Mouse (Mus musculus) embryo, embryonic 11.5 days (tissue): ENCODE results near the gene Tmub2.

Experiments used
- DNase-seq: peaks from one replicate; pipeline ENCODE4 v3.0.0-alpha.2; 2012; ENCODE audit warnings: low read depth, low spot score

The Tmub2 gene

GRCm38 (mm10) chr11:102284501-102285094, at the start of gene Tmub2:
TSS of gene Tmub2 (plus strand) at chr11:102284931.
- DNase-seq, result peak; percentile 99

DNA sequence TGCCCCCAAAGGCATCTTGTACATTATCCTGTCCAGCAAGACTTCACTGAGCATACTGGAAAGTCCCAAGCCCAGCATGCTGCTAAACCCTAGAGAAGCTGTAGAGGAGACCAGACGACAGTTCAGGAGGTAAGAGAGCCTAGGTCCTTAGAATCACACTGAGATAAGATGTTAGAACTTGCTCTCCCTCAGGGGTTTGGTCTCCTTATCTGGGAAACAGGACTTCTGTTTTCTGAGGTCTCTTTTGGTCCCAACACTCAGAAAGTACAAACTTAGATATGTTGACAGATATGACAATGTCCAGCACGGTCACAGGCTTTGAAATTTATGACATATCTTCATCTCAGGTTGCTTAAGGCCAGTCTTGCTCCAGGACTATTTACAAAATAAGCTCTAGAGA, 48.7 kb upstream of the Tmub2 start:
- DNase-seq, result no peak

- DNase-seq, result no peak
Observed at GRCm38 (mm10) chr11:102240636-102241035, 44.1 kb upstream of the Tmub2 start.

DNA sequence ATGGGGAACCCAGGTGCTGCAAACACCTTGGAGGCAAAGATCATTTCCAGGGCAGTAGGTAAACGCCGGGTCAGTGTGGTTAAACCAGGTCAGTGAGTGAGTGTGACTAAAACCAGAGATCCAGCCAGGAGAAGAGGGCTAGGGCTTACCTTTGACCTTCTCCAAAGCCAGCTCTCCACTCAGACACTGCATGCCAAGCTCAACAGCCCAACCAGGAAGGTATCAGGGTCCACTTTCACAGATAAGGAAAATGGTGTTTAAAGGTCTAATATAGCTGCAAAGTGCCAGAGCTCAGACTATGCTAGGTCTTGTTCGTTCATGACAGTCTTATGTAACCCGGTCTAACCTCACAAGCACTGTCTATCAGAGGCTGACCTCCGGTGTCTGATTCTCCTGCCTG, 43.5 kb upstream of the Tmub2 start:
- DNase-seq, result no peak

DNA sequence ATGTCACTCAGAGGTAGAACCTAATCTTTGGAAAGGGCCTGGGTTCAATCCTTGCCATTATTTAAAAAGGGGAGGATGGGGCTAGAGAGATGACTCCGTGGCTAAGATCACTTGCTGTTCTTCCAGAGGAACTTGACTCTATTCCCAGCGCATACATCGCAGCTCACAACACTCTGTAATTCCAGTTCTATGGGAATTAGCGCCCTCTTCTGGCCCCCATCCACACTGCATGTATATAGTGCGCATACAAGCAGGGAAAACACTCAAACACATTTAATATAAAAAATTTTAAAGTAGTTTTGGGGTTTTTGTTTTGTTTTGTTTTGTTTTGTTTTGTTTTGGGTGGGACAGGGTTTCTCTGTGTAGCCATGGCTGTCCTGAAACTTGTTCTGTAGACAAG, 42.9 kb upstream of the Tmub2 start:
- no peak for DNase-seq

GRCm38 (mm10) chr11:102244926-102245449, 39.7 kb upstream of the Tmub2 start:
- no peak for DNase-seq

- no peak for DNase-seq
Observed at GRCm38 (mm10) chr11:102245581-102246272, 39.0 kb upstream of the Tmub2 start.

- no peak for DNase-seq
Observed at GRCm38 (mm10) chr11:102246273-102246635, 38.5 kb upstream of the Tmub2 start.

- no peak for DNase-seq
Observed at GRCm38 (mm10) chr11:102246871-102247270, 37.9 kb upstream of the Tmub2 start.

- DNase-seq, result peak; percentile 96
Observed at GRCm38 (mm10) chr11:102248630-102249230, 36.0 kb upstream of the Tmub2 start, which contains the start of gene BC030867. TSS of gene BC030867 (plus strand) at chr11:102248882.

- DNase-seq, result no peak
Observed at GRCm38 (mm10) chr11:102249351-102250090, 35.2 kb upstream of the Tmub2 start.

- DNase-seq, result no peak
Observed at GRCm38 (mm10) chr11:102257514-102257913, 27.2 kb upstream of the Tmub2 start.

DNA sequence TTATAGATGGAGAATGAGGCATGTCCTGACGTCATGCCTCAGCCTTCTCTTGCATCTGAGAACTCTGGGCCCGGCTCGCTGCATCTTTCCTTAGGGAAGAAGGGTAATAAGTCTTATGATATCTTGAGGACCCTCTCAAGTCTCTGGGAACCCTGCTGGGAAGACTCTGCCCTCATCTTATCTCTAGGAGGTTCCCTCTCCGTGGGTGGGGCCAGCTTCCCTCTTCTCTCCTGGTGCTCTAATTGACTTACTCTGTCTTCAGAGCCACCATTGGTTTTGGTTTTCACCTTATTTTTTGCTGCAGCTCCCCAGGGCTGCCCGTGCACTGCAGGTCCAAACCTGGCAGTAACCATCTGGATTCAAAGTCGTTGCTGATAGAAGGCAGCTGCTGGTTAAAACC, 26.6 kb upstream of the Tmub2 start:
- no peak for DNase-seq

DNA sequence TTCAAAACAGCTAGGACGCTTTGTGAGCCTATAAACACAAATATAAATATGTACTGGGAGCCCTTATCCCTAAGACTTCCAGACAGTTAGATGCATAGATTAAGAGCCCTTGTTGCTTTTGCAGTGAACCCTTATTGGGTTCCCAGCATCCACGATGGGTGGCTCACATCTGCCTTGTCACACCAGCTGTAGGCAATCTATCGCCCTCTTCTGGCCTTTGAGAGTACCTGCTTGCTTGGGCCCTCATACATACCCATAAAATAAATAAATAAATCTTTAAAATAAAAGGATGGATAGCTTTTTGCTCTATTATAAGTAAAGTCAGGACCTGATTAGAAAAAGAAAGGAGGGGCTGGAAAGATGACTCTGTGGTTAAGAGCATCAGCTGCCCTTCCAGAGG, 26.2 kb upstream of the Tmub2 start:
- DNase-seq, result no peak

DNA sequence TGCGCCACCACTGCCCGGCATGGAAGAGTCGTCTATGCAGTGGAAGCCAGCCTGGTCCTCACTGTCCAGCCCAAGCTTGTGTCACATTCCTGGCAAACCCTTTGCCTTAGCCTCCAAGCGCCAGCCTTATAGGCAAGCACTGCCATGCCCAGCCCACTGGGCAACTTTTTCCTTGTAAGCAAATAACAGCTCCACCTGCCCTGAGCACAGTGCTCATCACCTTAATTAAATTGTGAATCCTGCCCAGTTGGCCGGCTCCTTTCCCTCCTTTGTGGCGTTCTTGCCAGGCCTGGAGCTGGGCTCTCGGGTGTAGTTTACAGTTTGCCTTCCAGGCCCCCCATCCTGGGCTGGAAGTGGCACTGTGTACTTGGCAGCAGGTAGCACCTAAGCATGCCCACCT, 21.5 kb upstream of the Tmub2 start:
- no peak for DNase-seq

DNA sequence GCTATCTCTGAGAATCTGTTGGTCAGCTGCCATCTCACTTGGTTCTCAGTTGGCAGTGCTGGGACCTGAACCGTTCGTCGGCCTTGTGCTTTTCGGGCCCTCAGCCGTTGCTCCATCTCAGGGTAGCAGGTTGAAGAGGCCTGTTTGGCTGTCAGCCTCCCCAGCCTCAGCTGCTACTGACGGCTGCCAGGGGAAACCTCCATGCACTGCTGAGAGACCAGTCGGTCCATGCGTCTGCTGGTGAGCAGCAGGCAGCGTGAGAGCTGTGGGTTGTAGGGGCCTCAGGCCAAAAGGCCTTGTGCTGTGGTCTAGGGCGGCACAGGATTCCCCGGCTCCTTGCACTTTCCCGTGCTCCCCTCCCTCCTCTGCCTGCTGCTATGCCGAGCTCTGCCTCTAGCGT, 18.9 kb upstream of the Tmub2 start:
- DNase-seq, result no peak

- DNase-seq, result no peak
Observed at GRCm38 (mm10) chr11:102266631-102267355, 17.9 kb upstream of the Tmub2 start.

GRCm38 (mm10) chr11:102267480-102267879, 17.3 kb upstream of the Tmub2 start:
- DNase-seq, result peak; percentile 58

DNA sequence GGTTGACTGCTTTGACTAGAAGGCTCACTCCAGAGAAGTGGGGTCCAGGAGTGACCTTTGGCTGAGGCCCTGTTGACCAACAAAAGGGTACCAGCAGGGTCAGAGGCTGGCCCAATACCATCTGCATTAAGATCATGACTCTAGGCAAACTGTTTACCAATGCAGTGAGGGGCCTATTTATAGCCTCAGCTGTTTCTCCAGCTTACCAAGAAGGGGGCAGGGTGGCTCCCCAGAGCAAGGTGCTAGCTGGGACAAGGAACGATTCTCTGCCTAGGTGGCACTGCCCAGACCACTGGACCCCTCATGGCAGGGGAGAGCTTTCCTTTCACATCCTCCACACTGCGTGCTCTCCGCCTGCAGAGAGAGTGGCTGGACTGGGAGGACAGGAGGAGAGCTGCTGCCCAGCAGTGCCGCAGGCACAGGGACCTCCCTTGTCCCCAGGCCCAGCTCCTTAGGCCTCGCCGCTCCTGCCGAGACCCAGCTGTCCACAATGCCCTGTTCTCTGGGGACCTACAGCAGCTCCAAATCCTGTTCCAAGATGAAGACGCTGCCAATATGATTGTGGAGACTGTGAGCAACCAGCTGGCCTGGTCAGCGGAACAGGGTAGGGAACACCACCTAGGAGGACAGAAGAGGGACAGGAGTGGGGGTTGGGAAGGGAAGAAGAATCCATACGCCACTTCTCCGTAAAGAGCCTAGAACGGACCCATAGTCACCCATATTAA, 16.0 kb upstream of the Tmub2 start, which contains the start of gene Asb16:
Gene Asb16 (plus strand): TSS at position 224 of the 725 bp plus-strand sequence.
- DNase-seq, result no peak

DNA sequence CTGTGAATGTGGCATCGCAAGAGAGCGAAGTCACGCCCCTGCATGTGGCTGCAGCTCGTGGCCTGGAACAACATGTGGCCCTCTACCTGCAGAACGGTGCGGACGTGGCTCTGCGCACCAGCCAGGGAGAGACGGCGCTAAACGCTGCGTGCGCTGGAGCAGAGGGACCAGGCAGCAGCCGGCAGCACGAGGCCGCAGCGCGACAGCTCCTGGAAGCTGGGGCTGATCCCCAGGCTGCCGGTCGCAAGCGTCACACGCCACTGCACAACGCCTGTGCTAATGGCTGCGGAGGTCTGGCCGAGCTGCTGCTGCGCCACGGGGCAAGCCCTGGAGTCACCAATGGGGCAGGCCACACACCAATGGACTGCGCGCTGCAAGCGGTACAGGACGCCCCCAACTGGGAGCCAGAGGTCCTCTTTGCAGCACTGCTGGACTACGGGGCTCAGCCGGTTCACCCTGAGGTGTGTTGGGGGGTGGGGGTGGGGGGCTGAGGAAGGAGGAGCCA, 8.3 kb upstream of the Tmub2 start:
- DNase-seq, result no peak

DNA sequence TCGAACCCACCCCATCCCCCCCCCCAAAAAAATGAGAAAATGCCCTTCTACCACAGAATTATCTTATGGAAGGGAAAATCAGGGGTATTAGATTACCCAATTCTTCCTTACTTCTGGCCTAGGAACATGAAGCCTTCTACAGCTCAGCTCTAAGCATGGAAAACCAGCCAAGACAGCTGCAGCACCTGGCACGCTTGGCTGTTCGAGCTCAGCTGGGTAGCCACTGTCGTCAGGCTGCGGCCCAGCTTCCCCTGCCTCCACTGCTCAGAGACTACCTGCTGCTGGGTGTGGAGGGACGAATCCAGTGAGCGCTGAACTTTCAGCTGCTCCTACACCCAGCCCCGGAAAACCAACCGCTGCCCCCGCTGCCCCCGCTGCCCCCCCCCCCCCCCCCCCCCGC, 7.0 kb upstream of the Tmub2 start:
- no peak for DNase-seq
